Mouse (Mus musculus) small intestine, adult 2 months (tissue): Measurements from ENCODE around the gene Bnipl.

ENCODE experiments used
- CTCF ChIP-seq: fragments of 200-500 bp; IDR thresholded peaks from 2 replicates; pipeline ENCODE4 v1.5.1; 2012; ENCODE audit warnings: low read depth, mild to moderate bottlenecking, control low read depth, inconsistent platforms, low read length, moderate library complexity, mixed read lengths; ENCODE audit not compliant: insufficient replicate concordance, insufficient read length; ENCODE audit errors: extremely low read depth
- POLR2A ChIP-seq: fragments of 200-500 bp; IDR thresholded peaks from 2 replicates; pipeline ENCODE4 v1.6.1; 2012; ENCODE audit warnings: low read depth, mild to moderate bottlenecking, control low read depth, inconsistent platforms, low read length, moderate library complexity

GRCm38 (mm10) chr3:95284501-95285281 is 33.7 kb upstream of the Bnipl start:
- TF ChIP-seq POLR2A (no peak), CTCF (no peak)
